Mouse (Mus musculus) left cerebral cortex, adult 2 months (tissue): ENCODE data around the gene Impad1. TPM values are rescaled to one million over a fixed set of nuclear protein-coding genes. Genes with fewer than 3 reads are reported as not detected.

Experiments used
- DNase-seq, 2 experiments: peaks; one replicate each; pipeline ENCODE4 v3.0.0; 2021 to 2022; ENCODE audit warnings: low spot score in 2 of 2, mixed read lengths in 1 of 2; ENCODE audit errors: extremely low spot score in 1 of 2
- H3K27ac ChIP-seq: fragments of 200-600 bp; 2 replicates; pipeline ENCODE4 v1.8.1; 2022
- H3K4me3 ChIP-seq: fragments of 200-600 bp; 2 replicates; pipeline ENCODE4 v1.8.1; 2022
- CTCF ChIP-seq: fragments of 200-600 bp; IDR thresholded peaks from 2 replicates; pipeline ENCODE4 v1.8.1; 2022; ENCODE audit warnings: antibody characterized with exemption, mild to moderate bottlenecking, moderate library complexity
- intact Hi-C: fragments of 180-260 bp; cut with DNase I; formaldehyde crosslinking; loops from one replicate; pipeline ENCODE4 v1.15.1; 2025
- total RNA-seq, 2 experiments: library from RNA; stranded (reverse); gene quantifications; 2 replicates each; pipeline ENCODE4 v1.2.3; 2021

Gene Impad1
- total RNA-seq, 2 experiments from 2014 or later, result 61.1 to 66.7 TPM

DNA sequence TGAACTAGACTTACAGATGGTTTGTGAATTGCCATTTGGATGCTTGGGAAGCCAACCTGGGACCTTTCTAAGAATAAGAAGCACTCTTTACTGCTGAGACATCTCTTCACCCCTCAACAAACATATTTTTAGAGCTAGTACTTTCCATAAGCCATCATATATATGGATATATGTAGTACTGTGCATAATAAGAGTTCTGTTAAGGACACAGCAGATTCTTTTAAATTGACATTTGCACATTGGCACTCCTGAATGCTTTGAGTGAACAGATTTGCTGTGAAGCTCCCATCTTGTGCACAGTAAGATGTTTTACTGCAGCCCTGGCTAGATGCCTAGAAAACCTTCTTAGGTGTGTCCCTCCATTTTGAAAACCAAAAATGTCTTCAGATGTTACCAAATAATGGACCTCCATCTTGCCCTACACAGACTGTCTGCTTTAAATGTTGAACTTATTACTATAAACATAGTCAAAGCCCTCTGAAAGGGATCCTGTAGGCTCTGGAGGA is 13.8 kb downstream of the Impad1 start:
- DNase-seq, result no peak

DNA sequence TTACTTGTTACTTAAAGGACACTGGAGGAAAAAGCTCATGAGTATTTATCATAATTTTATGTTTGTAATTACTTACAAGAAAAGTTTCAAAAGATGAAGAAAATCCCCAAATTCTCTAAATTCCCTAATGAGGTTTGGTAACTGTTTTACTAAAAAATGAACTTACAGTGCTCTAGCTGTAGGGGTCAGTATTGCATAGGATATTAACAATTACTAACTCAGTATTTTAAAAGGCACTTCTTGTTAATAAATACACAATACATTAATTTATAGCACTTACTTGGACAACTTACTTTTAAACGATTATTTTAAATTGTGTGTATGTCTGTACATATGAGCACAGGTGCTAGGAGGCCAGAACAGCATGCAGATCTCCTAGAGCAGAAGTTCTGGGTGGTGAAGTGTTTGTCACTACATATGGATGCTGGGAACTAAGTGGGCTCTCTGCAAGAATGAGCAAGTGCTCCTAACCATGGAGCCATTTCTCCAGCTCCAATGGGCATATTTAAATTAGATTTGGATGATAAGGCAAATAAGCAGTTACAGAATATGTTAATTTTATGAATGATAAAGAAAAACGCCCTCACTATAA is 21.5 kb downstream of the Impad1 start:
- intact Hi-C loops, result loop anchor here (5.0 to 10.0 kb wide), 3 partner anchors 436 to 1023 kb away; no protein-coding TSS in a partner anchor
- no peak overlapping the region for H3K4me3 ChIP-seq
- TF ChIP-seq CTCF, result peak; percentile 82
- DNase-seq, result no peak
- no peak overlapping the region for H3K27ac ChIP-seq

More for the DNA sequence above, 13.8 kb downstream of the Impad1 start:
- no peak overlapping the region for H3K4me3 ChIP-seq
- intact Hi-C loops, result loop anchor here (10.0 kb wide), 1 partner anchor 1015 kb away; no protein-coding TSS in a partner anchor
- TF ChIP-seq CTCF, result no peak
- no peak overlapping the region for H3K27ac ChIP-seq

DNA sequence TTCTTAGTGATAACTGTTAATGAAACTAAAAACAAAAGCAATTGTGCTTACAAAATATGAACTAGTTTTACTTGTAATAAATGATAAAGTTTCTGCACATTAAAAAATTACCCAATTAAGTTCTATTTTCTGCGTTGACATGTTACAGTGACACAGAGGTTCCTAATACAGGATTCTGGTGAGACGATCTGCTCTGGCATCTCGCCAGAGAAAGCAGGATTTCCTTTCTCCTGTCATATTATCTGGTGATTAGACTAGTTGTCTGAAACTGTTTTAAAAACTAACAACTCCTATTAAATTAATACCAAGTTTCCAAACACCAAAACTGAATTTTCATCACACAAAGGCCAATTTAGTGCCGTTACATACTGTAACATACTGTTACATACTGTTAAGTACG is 27.3 kb downstream of the Impad1 start:
- Histone ChIP-seq H3K4me3 (no peak overlapping the region), H3K27ac (no peak overlapping the region)
- TF ChIP-seq CTCF, result no peak
- intact Hi-C loops, result no loop called here
- DNase-seq, result no peak

DNA sequence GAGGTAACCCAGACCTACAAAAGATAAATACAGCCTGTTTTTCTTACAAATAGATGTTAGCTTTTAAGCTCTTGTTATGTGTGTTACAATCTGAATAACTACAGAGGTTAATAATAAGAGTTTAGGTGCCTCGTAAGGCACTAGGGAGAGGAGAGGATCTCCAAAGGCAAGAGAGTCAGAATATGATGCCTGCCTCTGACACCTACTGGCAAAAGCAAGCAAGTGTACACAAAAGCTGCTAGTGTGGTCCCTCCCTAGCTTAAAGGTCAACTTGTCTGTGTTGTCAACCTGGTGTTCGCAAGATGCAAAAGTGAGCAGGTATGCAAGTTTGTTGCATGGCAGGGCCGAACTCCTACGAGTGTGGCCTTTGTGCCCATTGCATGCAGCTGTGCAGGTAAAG is 34.8 kb downstream of the Impad1 start:
- DNase-seq, result no peak
- Histone ChIP-seq H3K4me3 (no peak overlapping the region), H3K27ac (no peak overlapping the region)
- peak; percentile 25 for TF ChIP-seq CTCF
- intact Hi-C loops, result no loop called here

DNA sequence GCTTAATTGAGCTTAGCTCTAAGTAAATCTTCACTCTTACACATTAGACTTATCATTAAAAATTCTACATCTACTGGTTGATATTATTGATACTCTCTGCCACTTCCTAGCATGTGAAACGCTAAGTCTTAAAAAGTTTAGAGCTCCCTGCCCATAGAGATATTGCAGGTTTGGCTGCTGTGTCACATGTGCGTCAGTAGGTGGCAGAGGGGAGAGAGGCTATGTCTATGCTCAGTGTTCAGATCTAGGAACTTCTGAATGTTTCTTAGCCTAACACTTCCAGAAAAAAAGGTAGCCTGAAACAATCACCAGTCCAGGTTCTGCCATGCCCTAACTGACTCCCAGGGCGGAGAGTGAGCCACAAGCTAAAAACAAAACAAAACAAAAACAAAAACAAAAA is 63.7 kb downstream of the Impad1 start:
- TF ChIP-seq CTCF, result peak; percentile 57
- intact Hi-C loops, result no loop called here
- no peak for DNase-seq
- H3K27ac ChIP-seq, result no peak overlapping the region
- H3K4me3 ChIP-seq, result no peak overlapping the region

DNA sequence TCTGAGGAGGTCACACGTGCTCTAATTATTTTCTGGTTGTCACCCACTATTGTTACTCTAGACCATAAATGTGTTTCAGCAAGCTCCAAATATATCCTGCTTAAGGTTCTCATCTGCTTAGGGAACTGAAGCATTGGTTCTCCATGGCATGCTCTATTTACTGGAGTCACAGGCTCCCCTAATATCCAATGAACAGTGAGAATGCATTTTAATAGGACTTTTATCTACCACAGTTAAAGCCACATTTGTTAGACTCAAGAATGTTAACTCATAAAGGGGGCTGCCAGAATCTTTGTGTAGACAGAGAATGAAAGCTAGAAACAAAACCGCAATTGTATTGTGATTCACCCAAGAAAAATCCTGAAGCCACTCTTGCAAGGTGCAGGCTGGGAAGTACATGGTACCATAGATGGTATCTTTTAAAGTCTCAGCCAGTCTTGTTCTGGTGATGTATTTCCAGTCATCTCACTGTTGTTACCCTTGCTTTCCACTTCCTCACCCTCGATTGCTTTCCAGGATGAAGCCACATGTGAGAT is 66.8 kb downstream of the Impad1 start:
- H3K4me3 ChIP-seq, result no peak overlapping the region
- intact Hi-C loops, result no loop called here
- TF ChIP-seq CTCF, result no peak
- H3K27ac ChIP-seq, result no peak overlapping the region
- DNase-seq, result no peak

DNA sequence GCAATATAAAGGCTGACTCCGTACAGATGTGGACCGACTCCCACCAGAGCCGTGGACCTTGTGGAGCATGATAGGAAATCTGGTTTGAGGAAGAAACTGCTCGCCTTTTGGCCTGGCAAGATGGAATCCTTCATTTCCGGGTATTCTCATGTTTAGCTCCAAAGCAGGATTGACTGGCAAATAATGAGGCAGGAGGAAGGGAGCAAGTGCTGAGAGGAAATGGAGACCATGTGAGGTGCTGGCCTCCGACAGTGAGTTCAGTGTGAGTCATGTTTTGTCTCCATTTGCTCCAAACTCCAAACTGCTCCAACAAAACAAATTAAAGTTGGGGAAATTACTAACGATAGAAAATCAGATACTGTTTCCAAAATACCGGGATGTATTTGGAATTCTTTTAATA is 69.3 kb downstream of the Impad1 start:
- intact Hi-C loops, result no loop called here
- no peak overlapping the region for H3K27ac ChIP-seq

DNA sequence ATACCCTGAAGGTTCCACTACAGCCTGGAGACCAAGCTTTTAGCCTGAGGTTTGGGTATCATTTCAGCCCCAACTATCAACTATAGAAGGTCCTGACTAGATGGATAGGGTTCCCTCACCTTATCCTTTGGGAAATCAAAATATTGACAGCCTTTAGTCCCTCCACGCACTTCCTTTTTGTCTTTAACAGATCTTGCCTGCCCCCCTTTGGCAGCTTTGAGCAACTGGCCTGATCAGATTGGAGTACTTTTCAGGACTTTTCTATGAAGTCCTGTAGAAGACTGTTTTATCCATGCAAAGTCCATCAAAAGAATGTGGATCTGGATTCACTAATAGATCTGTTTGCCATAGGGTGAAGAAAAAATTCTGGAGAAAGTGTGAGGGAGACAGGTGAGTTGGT is 71.1 kb downstream of the Impad1 start:
- TF ChIP-seq CTCF, result peak; percentile 53
- intact Hi-C loops, result no loop called here
- Histone ChIP-seq H3K4me3 (no peak overlapping the region), H3K27ac (no peak overlapping the region)
- DNase-seq, result no peak

More for the DNA sequence above, 69.3 kb downstream of the Impad1 start:
- no peak for DNase-seq
- no peak overlapping the region for H3K4me3 ChIP-seq
- no peak for TF ChIP-seq CTCF

DNA sequence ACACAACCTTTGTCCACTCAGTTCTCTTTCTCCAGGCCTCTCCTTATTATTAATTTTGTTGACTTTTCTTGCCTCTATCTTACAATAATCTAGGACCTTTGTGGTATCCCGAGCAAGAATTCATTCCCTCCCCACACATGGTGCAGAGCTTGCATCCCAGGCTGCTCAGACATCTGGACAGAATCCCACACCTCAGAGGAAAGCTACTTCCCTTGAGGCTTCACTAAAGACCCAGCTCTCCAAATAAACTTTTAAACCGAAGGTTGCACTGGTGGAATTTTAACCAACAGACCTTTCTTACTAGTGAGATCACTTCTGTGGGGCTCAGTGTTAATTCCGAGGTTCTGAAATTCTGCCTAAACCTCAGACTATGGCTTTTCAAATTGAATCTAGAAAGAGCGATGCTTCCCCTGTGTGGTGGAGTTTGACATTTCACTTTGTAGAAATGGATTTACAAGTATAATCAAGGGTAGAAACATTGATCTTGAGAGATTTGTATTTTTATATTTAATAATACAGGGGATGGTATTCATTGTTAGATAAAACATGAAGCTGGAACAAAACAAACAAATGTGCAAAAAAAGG is 75.3 kb downstream of the Impad1 start:
- Histone ChIP-seq H3K27ac (no peak overlapping the region), H3K4me3 (no peak overlapping the region)
- intact Hi-C loops, result loop anchor here (1.0 kb wide), 2 partner anchors 578 to 743 kb away; no protein-coding TSS in a partner anchor
- no peak for DNase-seq
- TF ChIP-seq CTCF, result peak; percentile 67
